Mouse (Mus musculus) testis, postnatal 14 days (tissue): Measurements from ENCODE around the gene Lars2.
"Not testable (repeated sequence)": the region's sequence is repeated elsewhere in the genome, so short reads cannot be mapped to it uniquely, and the experiment has no call there.

Experiments
- DNase-seq: peaks from one replicate; pipeline ENCODE4 v3.0.0; 2021; ENCODE audit warnings: low spot score

The Lars2 gene

GRCm38 (mm10) chr9:123391140-123391849 is 24.6 kb downstream of the Lars2 start:
- no peak for DNase-seq

- DNase-seq: no peak
Observed at GRCm38 (mm10) chr9:123394856-123395255, 28.1 kb downstream of the Lars2 start.

- DNase-seq: no peak
Observed at GRCm38 (mm10) chr9:123397701-123398100, 31.0 kb downstream of the Lars2 start.

DNA sequence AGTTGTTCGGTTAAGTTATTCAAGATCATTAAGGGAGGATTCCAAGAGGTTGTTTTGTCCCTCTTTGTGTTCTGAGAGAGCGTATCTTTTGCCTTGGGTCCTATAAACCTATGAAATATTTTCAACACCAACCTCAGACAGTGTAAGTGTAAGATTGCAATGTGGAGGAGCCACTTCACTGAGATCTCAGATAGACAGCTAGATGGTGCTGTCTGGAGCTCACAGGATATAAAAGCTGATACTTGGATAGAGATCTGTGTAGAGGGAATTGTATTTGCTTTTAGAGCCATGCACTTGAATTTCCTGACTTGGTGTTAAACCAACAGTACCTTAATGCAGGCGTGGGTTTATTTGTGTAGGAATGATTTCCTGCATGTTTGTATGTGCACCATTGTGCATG is 35.5 kb downstream of the Lars2 start:
- DNase-seq: no peak

DNA sequence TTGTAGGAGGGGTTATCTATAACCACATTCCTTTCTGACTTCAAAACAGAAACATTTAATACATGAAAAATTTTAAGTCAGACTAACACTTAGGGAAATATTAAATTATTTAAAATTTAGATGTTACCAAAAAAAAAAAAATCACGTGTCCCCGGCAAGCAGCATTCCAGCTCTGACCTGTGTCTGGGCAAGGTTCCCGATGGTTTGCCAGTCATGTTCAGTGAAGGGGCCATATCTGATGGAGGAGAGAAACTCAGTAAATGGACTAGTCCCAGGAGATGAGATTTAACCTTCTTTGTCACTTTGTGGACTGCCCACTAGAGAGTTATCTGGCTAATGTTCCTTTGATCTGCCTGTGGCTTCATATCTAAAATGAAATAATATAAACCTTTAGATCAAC is 36.3 kb downstream of the Lars2 start:
- no peak for DNase-seq

GRCm38 (mm10) chr9:123405231-123405630 is 38.5 kb downstream of the Lars2 start:
- no peak for DNase-seq

- DNase-seq: no peak
Observed at GRCm38 (mm10) chr9:123408771-123409170, 42.0 kb downstream of the Lars2 start.

DNA sequence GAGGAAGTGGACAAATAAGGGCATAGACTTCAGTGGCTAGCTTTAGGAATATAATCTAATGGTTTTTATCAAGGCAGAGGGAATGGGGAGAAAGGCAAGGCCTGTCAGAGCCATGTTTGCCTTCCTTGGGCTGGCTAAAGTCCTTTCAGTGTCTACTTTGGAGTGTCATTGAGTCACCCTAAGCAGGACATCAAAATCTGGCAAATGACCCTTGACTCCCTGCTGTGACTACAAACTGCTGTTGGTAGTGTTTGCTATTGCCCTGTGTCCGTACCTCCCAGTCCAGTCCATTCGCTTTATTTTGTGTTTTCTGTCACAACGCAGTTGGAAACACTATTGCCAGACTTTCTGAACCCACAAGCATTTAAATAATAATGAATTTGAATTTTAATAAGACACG is 63.1 kb downstream of the Lars2 start:
- no peak for DNase-seq

GRCm38 (mm10) chr9:123430973-123431372 is 64.2 kb downstream of the Lars2 start:
- DNase-seq: no peak

- no peak for DNase-seq
Observed at GRCm38 (mm10) chr9:123438223-123438622, 71.5 kb downstream of the Lars2 start.

DNA sequence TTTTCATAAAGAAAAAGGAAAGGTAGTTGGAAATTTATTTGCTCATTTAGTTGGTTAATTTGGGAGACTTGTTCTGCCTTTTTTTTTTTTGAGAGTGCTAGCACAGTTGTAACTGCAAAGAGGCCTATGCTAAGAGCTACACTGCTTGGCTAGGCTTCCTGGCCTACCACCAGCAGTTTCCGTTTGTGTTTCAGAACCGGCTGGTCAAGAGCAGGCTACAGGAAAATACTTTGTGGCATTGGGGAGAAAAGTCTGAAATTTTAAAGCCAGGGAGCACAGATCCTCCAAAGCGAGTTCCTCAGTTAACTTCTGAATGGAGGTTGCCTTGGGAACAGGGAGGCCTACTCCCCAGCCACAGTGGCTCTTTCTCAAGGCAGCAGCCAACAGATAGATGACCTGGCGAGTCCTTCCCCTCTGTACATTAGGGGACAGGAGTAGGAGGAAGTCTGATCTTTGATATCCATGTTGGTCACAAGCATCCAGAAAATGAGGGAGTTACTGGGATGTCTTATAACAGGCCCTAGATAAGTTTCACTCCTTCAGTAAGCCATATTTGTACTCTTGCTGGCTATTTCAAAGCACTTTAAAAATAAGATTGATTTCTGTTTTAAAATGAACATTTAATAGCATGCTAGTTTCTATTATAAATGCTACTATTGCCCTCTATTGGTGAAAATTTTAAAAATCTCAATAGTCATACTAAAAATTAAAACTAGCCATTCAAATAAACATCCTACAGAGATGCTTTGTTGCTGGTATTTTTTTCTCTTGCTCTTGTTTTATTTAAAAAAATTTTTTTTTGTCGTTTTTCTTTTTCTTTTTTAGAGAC is 73.7 kb downstream of the Lars2 start:
- DNase-seq: no peak

- not testable (repeated sequence) for DNase-seq
Observed at GRCm38 (mm10) chr9:123447101-123447500, 80.4 kb downstream of the Lars2 start.

GRCm38 (mm10) chr9:123448594-123448993 is 81.9 kb downstream of the Lars2 start:
- DNase-seq: no peak

DNA sequence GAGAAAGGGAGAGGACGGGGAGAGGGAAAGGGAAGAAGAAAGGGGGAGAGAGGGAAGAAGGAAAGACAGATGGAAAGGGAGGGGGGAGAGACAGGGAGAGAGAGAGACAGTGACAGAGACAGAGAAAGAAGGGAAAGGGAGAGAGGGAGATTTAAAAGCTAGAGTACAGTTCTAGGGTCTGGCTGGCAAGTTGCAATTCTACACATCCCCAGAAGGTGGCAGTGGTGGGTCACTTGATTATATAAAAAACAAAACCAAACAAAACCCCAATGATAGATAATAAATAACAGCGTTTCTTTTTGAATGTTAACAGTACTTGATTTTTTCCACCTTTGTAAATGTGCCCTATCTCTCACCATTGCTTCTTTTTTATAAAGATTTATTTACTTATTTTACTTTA is 83.4 kb downstream of the Lars2 start:
- no peak for DNase-seq

DNA sequence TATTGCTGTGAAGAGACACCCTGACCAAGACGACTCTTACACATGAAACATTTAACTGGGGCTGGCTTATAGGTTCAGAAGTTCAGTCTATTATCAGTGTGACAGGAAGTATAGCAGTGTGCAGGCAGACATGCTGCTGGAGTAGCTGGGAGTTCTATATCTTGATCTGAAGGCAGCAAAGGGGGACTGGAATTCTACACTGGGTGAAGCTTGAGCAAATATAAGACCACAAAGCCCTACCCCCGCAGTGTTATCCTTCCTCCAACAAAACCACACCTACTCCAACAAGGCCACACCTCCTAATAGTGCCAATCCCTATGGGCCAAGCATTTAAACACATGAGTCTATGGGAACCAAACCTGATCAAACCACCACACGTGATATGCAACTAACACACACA is 85.0 kb downstream of the Lars2 start:
- no peak for DNase-seq

- no peak for DNase-seq
Observed at GRCm38 (mm10) chr9:123456634-123457602, 90.2 kb downstream of the Lars2 start.

GRCm38 (mm10) chr9:123457603-123458002 is 90.9 kb downstream of the Lars2 start:
- no peak for DNase-seq

GRCm38 (mm10) chr9:123467141-123467620 is 100.5 kb downstream of the Lars2 start:
- no peak for DNase-seq

DNA sequence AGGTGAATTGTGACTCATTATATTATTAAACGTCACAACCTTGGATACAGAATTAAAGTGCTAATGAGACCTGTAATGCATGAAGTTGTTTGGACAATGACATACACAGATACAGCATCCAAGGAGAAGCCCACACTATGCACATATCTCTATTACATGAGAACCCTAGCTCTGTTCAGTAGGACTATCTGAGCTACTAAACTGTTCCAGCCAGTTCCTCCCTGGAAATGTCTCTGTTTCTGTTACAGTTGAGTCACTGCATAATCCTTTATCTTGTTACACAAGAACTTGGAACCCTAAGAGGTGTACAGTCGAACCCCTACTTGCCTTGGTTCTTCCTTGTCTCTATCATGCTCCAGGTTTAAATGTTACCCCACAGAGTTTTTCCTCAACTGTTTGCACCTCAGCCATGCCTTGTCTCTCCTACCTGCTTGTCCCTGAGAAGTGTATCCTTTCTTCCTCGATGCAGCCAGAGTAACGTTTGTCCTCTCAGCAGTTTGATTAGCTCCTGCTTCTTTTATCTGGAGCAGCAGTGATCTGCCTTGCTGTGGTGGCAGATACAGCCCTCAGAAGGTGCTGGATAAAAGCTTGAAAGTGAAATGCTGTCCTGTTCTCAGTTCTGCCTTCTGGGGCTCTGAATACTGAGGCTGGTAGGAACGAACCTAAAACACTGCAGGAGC is 101.8 kb downstream of the Lars2 start:
- DNase-seq: no peak

- DNase-seq: no peak
Observed at GRCm38 (mm10) chr9:123469087-123469486, 102.4 kb downstream of the Lars2 start.

GRCm38 (mm10) chr9:123473377-123473776 is 106.7 kb downstream of the Lars2 start:
- no peak for DNase-seq

DNA sequence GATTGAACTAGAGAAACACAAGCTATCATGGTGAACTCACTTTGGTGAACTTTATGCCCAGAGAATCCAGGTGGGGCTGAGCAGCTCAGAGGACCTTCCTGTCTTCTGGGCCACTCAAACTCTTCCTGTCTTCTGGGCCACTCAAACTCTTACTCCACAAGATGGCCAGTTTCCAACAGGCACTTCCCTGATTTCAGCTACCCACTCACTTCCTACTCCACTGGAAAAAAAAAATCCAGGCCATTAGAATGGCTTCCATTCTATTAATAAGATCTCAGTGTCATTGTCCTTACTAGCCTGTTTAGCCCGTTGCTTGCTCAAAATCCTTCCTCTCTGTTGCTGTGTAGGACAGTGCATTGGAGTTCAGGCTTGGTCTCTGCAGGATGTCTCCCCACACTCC is 108.8 kb downstream of the Lars2 start:
- DNase-seq: no peak
